Mouse (Mus musculus): ENCODE data around the gene Slc34a3. TPM values are rescaled to one million over a fixed set of nuclear protein-coding genes. Genes with fewer than 3 reads are reported as not detected.

Slc34a3 gene
- polyA plus RNA-seq, 1 experiment from 2014 or later, result not detected

DNA sequence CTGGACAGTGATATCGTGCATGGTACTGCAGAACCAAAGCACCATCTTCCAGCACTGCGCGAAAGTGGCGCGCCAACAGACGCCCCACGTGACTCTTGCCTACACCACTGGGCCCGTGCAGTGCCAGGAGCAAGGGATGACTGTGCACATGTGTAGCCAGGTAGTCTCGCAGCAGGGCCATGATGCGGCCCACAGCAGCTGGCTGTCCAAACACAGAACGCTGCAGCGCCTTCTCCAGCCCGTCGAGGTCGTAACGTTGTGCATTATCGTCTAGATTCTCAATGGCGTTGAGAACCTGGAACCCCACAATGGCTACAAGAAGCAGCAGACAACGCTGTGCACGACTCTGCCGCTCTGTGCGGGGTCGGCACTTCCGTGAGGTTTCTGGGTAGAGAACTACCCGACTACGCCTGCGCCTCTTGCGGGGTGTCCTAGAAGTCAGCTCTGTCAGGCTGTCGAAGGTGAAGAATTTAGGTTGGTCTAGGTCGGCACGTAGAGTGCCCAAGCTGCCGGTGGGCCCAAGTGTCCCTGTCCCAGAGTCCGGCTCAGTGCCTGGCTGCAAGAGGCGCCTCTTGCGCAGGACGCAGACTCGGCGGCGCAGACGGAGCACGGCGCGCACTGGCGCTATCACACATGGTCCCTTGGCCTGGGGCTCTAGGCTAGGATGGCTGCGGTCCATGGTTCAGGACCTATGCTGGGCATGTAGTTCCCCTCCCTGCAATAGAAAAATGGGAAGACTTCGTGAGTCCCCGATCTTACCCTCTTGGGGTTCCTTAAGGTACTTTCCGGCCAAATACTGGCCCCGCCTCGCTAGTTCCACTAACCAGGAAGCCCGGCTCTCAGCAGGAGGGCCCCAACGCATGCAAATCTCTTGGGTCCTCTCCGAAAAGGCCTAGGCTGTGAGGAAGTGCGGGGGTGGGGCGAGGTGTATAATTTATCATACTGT is 38.7 kb downstream of the Slc34a3 start:
- H3K4me2 ChIP-seq (ENCODE audit: low read depth, low read length), result peak overlapping the region; percentile 64
- H3K9ac ChIP-seq (ENCODE audit: low read length), result peak overlapping the region; percentile 67
- peaks cover 28% of the 10 kb centered on the region for H3K4me1 ChIP-seq (ENCODE audit: control insufficient read depth, insufficient read depth, low read length)
- ATAC-seq (replicated peaks; ENCODE audit: extremely low read depth, insufficient read depth, low FRiP score), result 0 out of 2 replicates have a peak, but pooled peaks have one; percentile 14
- peaks cover 13% of the 10 kb centered on the region for H3K27me3 ChIP-seq (ENCODE audit: control insufficient read depth, insufficient read depth, low read length)
- H3K4me3 ChIP-seq (ENCODE audit: low read length), result peak overlapping the region; percentile 48
- peaks cover 11% of the 10 kb centered on the region for H3K36me3 ChIP-seq (ENCODE audit: control insufficient read depth, insufficient read depth)
- peak overlapping the region; percentile 90 for H3K27ac ChIP-seq (ENCODE audit: low read length)
- WGBS, result 15% methylated on average over 55 of the region's 55 CpGs
- H3K9me3 ChIP-seq (replicated peaks; ENCODE audit: control insufficient read depth, low read length), result no peaks in the 10 kb centered on the region

DNA sequence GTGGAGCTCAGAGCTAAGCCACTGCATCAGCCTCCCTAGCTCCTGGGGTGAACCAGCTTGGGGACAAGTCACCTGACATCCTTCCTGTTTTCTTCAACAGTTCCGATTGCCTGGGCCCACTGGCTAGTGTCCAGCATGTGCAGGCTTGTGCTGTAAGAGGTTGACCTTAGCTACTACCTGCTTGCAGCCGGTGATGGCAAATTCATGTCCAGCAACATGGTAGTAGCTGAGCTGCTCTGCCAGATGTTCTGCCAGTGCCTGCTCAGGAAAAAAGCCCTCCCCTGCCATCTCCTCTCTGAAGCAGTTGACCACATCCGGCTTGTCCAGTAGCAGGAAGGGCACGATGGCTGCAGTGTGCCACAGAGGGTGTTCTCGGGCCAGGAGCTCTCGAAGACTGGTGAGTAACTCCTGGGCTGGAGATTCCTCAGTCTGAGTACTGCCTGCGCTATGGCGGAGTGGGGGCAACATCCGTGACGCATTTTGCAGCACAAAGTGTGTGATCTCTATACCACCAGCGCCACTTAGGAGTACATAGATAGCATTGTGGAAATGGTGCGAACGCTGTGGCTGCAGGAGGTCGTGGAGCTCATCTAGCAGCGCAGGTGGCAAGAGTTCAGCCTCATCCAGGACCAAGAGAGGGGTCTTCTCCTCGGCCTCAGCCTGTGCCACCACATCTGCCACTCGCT is 39.5 kb downstream of the Slc34a3 start:
- Histone ChIP-seq H3K27me3 (ENCODE audit: control insufficient read depth, insufficient read depth, low read length) (peaks cover 13% of the 10 kb centered on the region), H3K9me3 (replicated peaks; ENCODE audit: control insufficient read depth, low read length) (no peaks in the 10 kb centered on the region), H3K36me3 (ENCODE audit: control insufficient read depth, insufficient read depth) (peaks cover 3% of the 10 kb centered on the region), H3K4me3 (ENCODE audit: low read length) (peak overlapping the region; percentile 48), H3K27ac (ENCODE audit: low read length) (peak overlapping the region; percentile 90), H3K4me2 (ENCODE audit: low read depth, low read length) (peak overlapping the region; percentile 64), H3K9ac (ENCODE audit: low read length) (peak overlapping the region; percentile 67), H3K4me1 (ENCODE audit: control insufficient read depth, insufficient read depth, low read length) (peaks cover 28% of the 10 kb centered on the region)
- ATAC-seq (replicated peaks; ENCODE audit: extremely low read depth, insufficient read depth, low FRiP score), result no peak
- 74% methylated on average over 17 of the region's 17 CpGs for WGBS

DNA sequence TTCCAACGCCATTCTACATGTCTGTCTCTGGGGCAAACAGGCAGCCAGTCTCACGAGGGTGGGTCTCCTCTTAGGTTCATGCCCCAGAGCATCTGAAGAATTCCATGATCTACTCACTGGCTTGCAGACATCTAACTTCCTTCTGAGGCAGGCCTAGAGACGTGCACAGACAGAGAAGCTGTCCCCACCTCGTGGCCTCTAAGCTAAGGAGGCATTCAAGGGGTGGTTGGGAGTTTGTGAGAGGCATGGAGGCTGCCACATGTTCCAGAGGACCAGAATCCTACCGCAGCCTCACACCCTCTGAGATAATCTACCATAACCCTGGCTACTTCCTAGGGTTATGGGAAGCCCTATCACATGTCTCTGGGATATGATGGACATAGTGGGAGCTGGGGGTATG is 40.2 kb downstream of the Slc34a3 start:
- Histone ChIP-seq H3K27me3 (ENCODE audit: control insufficient read depth, insufficient read depth, low read length) (peaks cover 13% of the 10 kb centered on the region), H3K36me3 (ENCODE audit: control insufficient read depth, insufficient read depth) (no peaks in the 10 kb centered on the region), H3K9ac (ENCODE audit: low read length) (peak overlapping the region; percentile 42), H3K4me3 (ENCODE audit: low read length) (peak overlapping the region; percentile 48; the same call in 1 of the 2 replicates), H3K27ac (ENCODE audit: low read length) (peak overlapping the region; percentile 90), H3K9me3 (replicated peaks; ENCODE audit: control insufficient read depth, low read length) (no peaks in the 10 kb centered on the region), H3K4me2 (ENCODE audit: low read depth, low read length) (peak overlapping the region; percentile 64), H3K4me1 (ENCODE audit: control insufficient read depth, insufficient read depth, low read length) (peaks cover 28% of the 10 kb centered on the region)
- no peak for ATAC-seq (replicated peaks; ENCODE audit: extremely low read depth, insufficient read depth, low FRiP score)
- WGBS, result 60% methylated on average over 5 of the region's 5 CpGs

DNA sequence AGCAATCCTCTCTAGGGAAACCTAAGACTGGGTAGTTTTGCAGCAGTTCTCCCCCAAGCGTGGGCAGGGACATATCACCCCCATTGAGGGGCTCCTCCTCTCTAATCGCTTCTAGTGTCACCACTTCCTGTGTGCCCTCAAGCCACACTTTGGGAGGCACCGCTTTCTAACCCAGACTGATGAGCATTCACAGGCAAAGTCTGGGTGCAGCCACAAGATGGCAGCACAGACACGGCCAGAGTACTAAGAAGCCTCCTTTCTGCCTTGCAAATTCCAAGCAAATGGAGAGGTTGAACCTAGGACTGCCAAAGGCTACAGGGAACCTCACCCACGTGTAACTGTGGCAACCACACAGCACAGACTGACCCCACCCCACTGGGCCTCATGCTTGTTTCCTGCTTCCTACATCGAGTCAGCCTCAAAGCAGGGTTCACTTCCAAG is 40.8 kb downstream of the Slc34a3 start:
- peak; percentile 58 for ATAC-seq (replicated peaks; ENCODE audit: extremely low read depth, insufficient read depth, low FRiP score)
- H3K36me3 ChIP-seq (ENCODE audit: control insufficient read depth, insufficient read depth), result no peaks in the 10 kb centered on the region
- peak overlapping the region; percentile 64 for H3K4me2 ChIP-seq (ENCODE audit: low read depth, low read length)
- H3K4me3 ChIP-seq (ENCODE audit: low read length), result 0 out of 2 replicates have a peak overlapping the region, but pooled peaks have one; percentile 9
- no peaks in the 10 kb centered on the region for H3K9me3 ChIP-seq (replicated peaks; ENCODE audit: control insufficient read depth, low read length)
- 2% methylated on average over 6 of the region's 6 CpGs for WGBS
- H3K4me1 ChIP-seq (ENCODE audit: control insufficient read depth, insufficient read depth, low read length), result peaks cover 28% of the 10 kb centered on the region
- H3K9ac ChIP-seq (ENCODE audit: low read length), result peak overlapping the region; percentile 42; the same call in 1 of the 2 replicates
- no peak overlapping the region; the same call in 1 of the 2 replicates for H3K27ac ChIP-seq (ENCODE audit: low read length)
- H3K27me3 ChIP-seq (ENCODE audit: control insufficient read depth, insufficient read depth, low read length), result peaks cover 13% of the 10 kb centered on the region

DNA sequence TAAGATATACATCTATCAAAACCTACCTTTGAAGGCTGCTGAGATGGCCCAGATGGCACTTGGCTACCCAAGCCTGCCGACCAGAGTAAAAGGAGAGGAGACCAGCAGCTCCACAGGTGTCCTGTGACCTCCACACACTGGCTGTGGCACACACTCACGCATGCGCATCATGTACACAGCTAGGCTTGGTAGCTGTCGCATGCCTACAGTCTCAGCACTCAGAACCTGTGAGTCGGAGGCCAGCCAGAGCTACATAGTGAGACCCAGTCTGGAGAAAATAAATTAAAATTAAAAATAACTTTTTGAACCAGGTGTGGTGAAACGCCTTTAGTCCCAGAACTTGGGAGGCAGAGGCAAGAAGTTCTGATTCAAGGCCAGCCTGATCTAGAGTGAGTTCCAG is 46.3 kb downstream of the Slc34a3 start:
- H3K4me3 ChIP-seq (ENCODE audit: low read length), result no peak overlapping the region
- no peaks in the 10 kb centered on the region for H3K27me3 ChIP-seq (ENCODE audit: control insufficient read depth, insufficient read depth, low read length)
- no peaks in the 10 kb centered on the region for H3K9me3 ChIP-seq (replicated peaks; ENCODE audit: control insufficient read depth, low read length)
- no peak for ATAC-seq (replicated peaks; ENCODE audit: extremely low read depth, insufficient read depth, low FRiP score)
- H3K4me1 ChIP-seq (ENCODE audit: control insufficient read depth, insufficient read depth, low read length), result peaks cover 9% of the 10 kb centered on the region
- H3K36me3 ChIP-seq (ENCODE audit: control insufficient read depth, insufficient read depth), result no peaks in the 10 kb centered on the region
- WGBS, result 79% methylated on average over 6 of the region's 6 CpGs
- no peak overlapping the region for H3K9ac ChIP-seq (ENCODE audit: low read length)
- no peak overlapping the region for H3K4me2 ChIP-seq (ENCODE audit: low read depth, low read length)
- H3K27ac ChIP-seq (ENCODE audit: low read length), result no peak overlapping the region

DNA sequence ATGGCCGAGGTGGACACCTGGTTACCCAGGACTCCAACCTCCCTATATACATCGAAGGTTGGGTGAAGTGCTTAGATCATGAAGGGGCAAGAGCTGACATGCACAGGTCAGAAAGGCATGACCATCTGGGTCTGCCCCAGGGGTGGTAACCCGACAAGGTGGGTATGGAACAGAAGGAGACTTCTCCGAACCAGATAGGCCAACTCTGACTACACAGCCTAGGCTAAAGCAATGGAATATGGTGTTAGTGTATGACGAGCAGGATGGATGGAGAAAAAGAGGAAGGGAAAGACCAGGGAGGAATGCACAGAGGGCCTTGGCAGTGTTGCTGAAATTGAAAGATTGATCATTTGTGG is 47.6 kb downstream of the Slc34a3 start:
- 36% methylated on average over 5 of the region's 5 CpGs for WGBS
- H3K4me1 ChIP-seq (ENCODE audit: control insufficient read depth, insufficient read depth, low read length), result peaks cover 12% of the 10 kb centered on the region
- H3K4me2 ChIP-seq (ENCODE audit: low read depth, low read length), result peak overlapping the region; percentile 96
- no peaks in the 10 kb centered on the region for H3K9me3 ChIP-seq (replicated peaks; ENCODE audit: control insufficient read depth, low read length)
- H3K27ac ChIP-seq (ENCODE audit: low read length), result no peak overlapping the region
- peak overlapping the region; percentile 86; the same call in 1 of the 2 replicates for H3K9ac ChIP-seq (ENCODE audit: low read length)
- ATAC-seq (replicated peaks; ENCODE audit: extremely low read depth, insufficient read depth, low FRiP score), result no peak
- H3K27me3 ChIP-seq (ENCODE audit: control insufficient read depth, insufficient read depth, low read length), result no peaks in the 10 kb centered on the region
- H3K36me3 ChIP-seq (ENCODE audit: control insufficient read depth, insufficient read depth), result no peaks in the 10 kb centered on the region
- peak overlapping the region; percentile 61 for H3K4me3 ChIP-seq (ENCODE audit: low read length)

DNA sequence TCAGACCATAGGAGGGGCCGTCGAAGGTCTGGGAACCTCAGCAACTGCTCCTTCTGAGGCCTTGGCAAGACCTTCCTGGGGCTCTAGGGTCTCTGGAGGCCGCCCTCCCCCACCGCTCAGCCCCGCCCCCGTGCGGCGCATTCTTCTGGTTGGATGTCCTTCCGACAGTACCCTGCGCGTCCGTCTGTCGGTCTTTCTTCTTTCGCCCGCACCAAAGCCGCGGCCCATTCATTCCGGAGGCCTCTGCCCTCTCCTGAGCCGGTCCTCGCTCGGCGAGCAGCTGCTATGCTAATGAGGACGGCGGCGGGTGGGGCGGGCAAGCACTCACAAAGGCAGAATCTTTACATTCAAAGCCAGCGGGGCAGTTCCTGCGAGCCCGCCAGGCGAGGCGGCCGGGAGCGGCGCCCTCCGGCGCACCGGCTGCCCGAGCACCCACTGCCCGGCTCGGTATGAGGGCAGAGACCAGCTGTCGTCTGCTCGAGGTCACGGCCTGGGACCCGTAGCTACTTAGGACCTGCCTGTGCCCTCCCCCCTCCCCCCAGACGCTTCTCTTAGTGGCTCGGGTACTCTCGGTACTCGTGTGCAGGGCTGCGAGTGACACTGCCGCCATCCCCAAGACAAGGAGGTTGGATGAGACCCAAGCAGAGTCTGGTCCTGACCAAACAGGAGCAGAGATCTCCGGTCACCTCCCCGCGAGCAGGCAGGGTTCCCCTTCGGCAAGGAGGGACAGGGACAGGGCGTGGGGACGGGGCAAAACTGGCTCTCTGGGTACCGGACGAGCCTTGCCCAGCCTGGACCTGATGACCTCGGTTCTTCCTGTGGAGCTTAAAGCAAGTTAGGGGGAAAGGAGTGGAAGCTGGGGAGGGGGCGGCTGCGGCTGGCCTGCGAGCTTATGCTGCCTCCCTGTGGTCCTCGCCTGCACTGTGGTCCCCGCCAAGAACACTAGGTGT is 48.3 kb downstream of the Slc34a3 start:
- Histone ChIP-seq H3K9ac (ENCODE audit: low read length) (peak overlapping the region; percentile 86), H3K9me3 (replicated peaks; ENCODE audit: control insufficient read depth, low read length) (no peaks in the 10 kb centered on the region), H3K4me2 (ENCODE audit: low read depth, low read length) (peak overlapping the region; percentile 96), H3K27me3 (ENCODE audit: control insufficient read depth, insufficient read depth, low read length) (no peaks in the 10 kb centered on the region), H3K4me3 (ENCODE audit: low read length) (peak overlapping the region; percentile 61), H3K27ac (ENCODE audit: low read length) (peak overlapping the region; percentile 85), H3K36me3 (ENCODE audit: control insufficient read depth, insufficient read depth) (no peaks in the 10 kb centered on the region), H3K4me1 (ENCODE audit: control insufficient read depth, insufficient read depth, low read length) (peaks cover 12% of the 10 kb centered on the region)
- 1% methylated on average over 64 of the region's 64 CpGs for WGBS
- ATAC-seq (replicated peaks; ENCODE audit: extremely low read depth, insufficient read depth, low FRiP score), result peak; percentile 59

DNA sequence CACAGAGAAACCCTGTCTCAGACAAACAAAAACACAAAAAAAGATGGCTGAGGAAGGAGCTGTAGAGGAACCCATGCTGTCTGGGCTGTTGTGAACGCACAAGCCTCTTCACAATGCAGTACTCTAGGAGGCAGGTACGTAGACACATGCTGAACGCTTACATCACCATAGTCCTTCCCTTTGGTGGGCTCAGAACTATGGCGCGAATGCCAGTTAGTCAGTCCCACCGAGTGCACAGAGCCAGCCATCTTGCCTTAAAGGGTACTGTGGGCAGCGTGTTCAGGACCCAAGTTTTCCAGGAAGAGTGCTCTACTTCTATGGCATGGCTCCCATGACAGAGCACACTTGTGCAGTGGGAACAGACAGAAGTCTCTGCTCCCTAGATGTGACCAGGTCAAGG is 49.7 kb downstream of the Slc34a3 start:
- Histone ChIP-seq H3K4me1 (ENCODE audit: control insufficient read depth, insufficient read depth, low read length) (peaks cover 14% of the 10 kb centered on the region), H3K9ac (ENCODE audit: low read length) (no peak overlapping the region), H3K36me3 (ENCODE audit: control insufficient read depth, insufficient read depth) (no peaks in the 10 kb centered on the region), H3K4me2 (ENCODE audit: low read depth, low read length) (peak overlapping the region; percentile 96; the same call in 1 of the 2 replicates), H3K27ac (ENCODE audit: low read length) (no peak overlapping the region), H3K9me3 (replicated peaks; ENCODE audit: control insufficient read depth, low read length) (no peaks in the 10 kb centered on the region), H3K4me3 (ENCODE audit: low read length) (no peak overlapping the region), H3K27me3 (ENCODE audit: control insufficient read depth, insufficient read depth, low read length) (no peaks in the 10 kb centered on the region)
- WGBS, result 95% methylated on average over 7 of the region's 7 CpGs
- ATAC-seq (replicated peaks; ENCODE audit: extremely low read depth, insufficient read depth, low FRiP score), result no peak

Data from heart, embryonic 16.5 days (tissue).